Mouse (Mus musculus): ENCODE results near the gene Npcd.

DNA sequence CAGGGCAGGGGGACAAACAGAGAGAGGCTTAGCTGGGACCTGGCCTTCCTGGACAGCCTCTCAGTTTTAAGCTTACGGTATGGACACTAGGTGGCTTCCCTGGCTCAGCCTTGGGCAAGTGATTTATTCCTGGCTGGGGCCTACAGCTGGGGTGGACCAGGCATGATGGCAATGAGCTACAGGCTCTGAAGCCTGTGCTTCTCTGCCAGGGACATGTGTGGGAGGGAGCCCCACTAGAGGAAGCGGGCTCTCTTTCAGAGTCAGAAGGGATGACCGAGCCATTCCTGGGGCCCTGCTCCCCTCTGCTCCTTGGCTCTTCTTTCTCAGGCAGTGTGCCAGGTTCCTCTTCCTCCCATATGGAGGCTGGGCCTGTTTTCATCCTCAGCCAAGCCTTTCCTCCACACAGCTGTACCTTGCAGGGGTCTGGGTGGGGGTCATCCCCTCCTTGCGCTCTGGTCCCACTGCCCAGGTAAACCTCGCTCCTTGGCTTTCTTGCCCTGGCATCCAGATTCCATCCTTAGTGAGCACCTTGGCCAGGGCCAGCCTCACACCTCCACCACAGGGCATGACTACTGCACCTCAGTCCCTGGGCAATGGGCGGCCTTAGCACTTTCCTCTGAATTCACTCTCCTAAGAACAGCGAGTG, 70.3 kb downstream of the Npcd start:
- TF ChIP-seq CTCF (IDR thresholded peaks at IDR 0.05; ENCODE audit: control insufficient read depth, insufficient read depth, insufficient replicate concordance, low read depth, low read length): no peak
- TF ChIP-seq POLR2A (IDR thresholded peaks at IDR 0.05; ENCODE audit: control insufficient read depth, low read depth, low read length): no peak
